Mouse (Mus musculus) hindbrain, embryonic 16.5 days (tissue): ENCODE measurements around the gene Vmn1r60. TPM values are rescaled to one million over a fixed set of nuclear protein-coding genes. Genes with fewer than 3 reads are reported as not detected.
"Not testable (repeated sequence)": the region's sequence is repeated elsewhere in the genome, so short reads cannot be mapped to it uniquely, and the experiment has no call there.

ENCODE experiments used
- ATAC-seq: fragments of 200-750 bp; cut with Nextera tagmentation; 2 replicates; pipeline ENCODE4 v1.8.0; 2017; ENCODE audit warnings: moderate TSS enrichment, moderate library complexity
- H3K27ac ChIP-seq: fragments of 300-500 bp; sonication (generic); 2 replicates; pipeline ENCODE4 v1.5.1; 2014; ENCODE audit warnings: low read depth, mild to moderate bottlenecking, control low read depth, low read length, moderate library complexity
- H3K27me3 ChIP-seq: fragments of 300-500 bp; sonication (generic); replicated peaks from 2 replicates; pipeline ENCODE4 v1.6.1; 2014; ENCODE audit warnings: low read length; ENCODE audit not compliant: control insufficient read depth, insufficient read depth
- H3K36me3 ChIP-seq: fragments of 300-500 bp; sonication (generic); 2 replicates; pipeline ENCODE4 v1.6.1; 2014; ENCODE audit warnings: mild to moderate bottlenecking, low read length, moderate library complexity, mixed read lengths; ENCODE audit not compliant: control insufficient read depth, insufficient read depth
- H3K4me1 ChIP-seq: fragments of 300-500 bp; sonication (generic); 2 replicates; pipeline ENCODE4 v1.6.1; 2014; ENCODE audit warnings: low read depth, low read length; ENCODE audit not compliant: control insufficient read depth, insufficient read depth
- H3K4me2 ChIP-seq: fragments of 300-500 bp; sonication (generic); 2 replicates; pipeline ENCODE4 v1.6.1; 2014; ENCODE audit warnings: mild to moderate bottlenecking, low read length, control low read depth, moderate library complexity
- H3K4me3 ChIP-seq: fragments of 300-500 bp; sonication (generic); 2 replicates; pipeline ENCODE4 v1.5.1; 2014; ENCODE audit warnings: mild to moderate bottlenecking, low read length, control low read depth, moderate library complexity
- H3K9ac ChIP-seq: fragments of 300-500 bp; sonication (generic); 2 replicates; pipeline ENCODE4 v1.6.1; 2014; ENCODE audit warnings: low read depth, mild to moderate bottlenecking, control low read depth, low read length, moderate library complexity
- H3K9me3 ChIP-seq: fragments of 300-500 bp; sonication (generic); 2 replicates; pipeline ENCODE4 v1.6.1; 2014; ENCODE audit warnings: mild to moderate bottlenecking, low read length, moderate library complexity; ENCODE audit not compliant: control insufficient read depth
- WGBS: fragments of 180-500 bp; shearing (Covaris S2); extraction: QIAGEN DNeasy Blood & Tissue Kit; methylation state at CpG from one replicate; pipeline ENCODE4 v1.1.7; 2014; 5-methylcytosine and 5-hydroxymethylcytosine counted together
- polyA plus RNA-seq: library from polyadenylated mRNA; unstranded; fragments of >200 nt; fragmentation: Nextera tagmentation; extraction: Ambion mirVana; gene quantifications from 2 replicates; pipeline ENCODE4 v1.2.1, GENCODE M21; 2015

Gene Vmn1r60
- not detected in 2 replicates for polyA plus RNA-seq

DNA sequence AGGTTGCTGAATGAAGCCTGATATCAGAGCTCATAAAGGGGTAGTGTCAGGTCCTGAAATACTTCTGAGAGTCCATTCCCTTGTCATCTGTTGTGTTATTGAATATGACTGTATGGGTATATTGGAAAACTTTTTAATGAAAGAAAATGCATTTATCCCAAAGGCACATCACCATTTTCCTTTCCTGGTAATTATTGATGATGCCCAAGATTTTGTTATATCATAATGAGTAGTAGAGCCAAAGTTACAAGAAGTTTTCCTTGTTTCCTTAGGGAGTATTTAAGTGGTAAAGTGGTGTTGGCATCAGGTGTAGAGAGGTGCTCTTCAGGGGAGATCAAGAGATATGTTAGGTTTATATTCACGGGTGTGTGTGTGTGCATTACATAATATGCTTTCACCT lies at the start of gene Vmn1r60:
Gene Vmn1r60, minus strand, starts transcription at position 101 of the 400 bp plus-strand sequence.
- H3K4me2 ChIP-seq, H3K9ac ChIP-seq, H3K4me1 ChIP-seq, H3K4me3 ChIP-seq, H3K36me3 ChIP-seq, ATAC-seq, H3K27ac ChIP-seq, H3K9me3 ChIP-seq, H3K27me3 ChIP-seq: not testable (repeated sequence)
- 89% methylated on average over 1 of the region's 1 CpGs for WGBS

GRCm38 (mm10) chr7:5540770-5541436 lies 6.2 kb downstream of the Vmn1r60 start:
- peaks cover 10% of the 10 kb centered on the region for H3K9me3 ChIP-seq
- not testable (repeated sequence) for H3K27me3 ChIP-seq, H3K36me3 ChIP-seq, ATAC-seq, H3K4me2 ChIP-seq, H3K4me3 ChIP-seq, H3K9ac ChIP-seq, H3K27ac ChIP-seq, H3K4me1 ChIP-seq
- 56% methylated on average over 3 of the region's 3 CpGs for WGBS

DNA sequence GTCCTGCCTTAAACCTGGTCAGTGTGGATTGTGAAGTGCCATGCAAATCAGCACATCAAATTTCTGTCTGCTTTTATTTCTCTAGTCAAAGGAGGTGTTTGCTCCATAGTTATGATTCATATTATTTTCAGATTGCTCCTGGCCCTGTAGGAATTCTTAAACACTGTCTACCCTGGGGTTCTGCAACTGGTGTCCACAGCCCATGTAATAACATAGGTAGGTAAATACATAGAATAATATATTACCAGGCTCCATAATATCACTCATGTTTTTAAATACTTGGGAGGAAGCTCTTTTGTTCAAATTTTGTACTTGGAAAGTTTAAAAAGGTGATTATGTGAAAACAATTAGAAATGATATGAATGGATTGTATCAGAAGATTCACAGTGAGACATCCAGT lies 53.3 kb downstream of the Vmn1r60 start, which contains the start of gene Vmn2r28:
Gene Vmn2r28, minus strand, starts transcription at position 101 of the 400 bp plus-strand sequence.
- H3K4me1 ChIP-seq, H3K4me3 ChIP-seq, H3K4me2 ChIP-seq, ATAC-seq, H3K9me3 ChIP-seq, H3K27me3 ChIP-seq, H3K27ac ChIP-seq, H3K9ac ChIP-seq, H3K36me3 ChIP-seq: not testable (repeated sequence)

Other genes with a start within 250 kb of the Vmn1r60 start
- gene Gm5065, start 196.8 kb downstream of the Vmn1r60 start, polyA plus RNA-seq: not detected in 2 replicates
- not detected in 2 replicates for gene Nlrp2, start 196.3 kb downstream of the Vmn1r60 start, polyA plus RNA-seq
- not detected in 2 replicates for gene Vmn1r58, start 133.9 kb downstream of the Vmn1r60 start, polyA plus RNA-seq
- not detected in 2 replicates for gene Vmn1r59, start 90.5 kb downstream of the Vmn1r60 start, polyA plus RNA-seq
- gene Vmn2r28, start 53.4 kb downstream of the Vmn1r60 start, polyA plus RNA-seq: not detected in 2 replicates
- not detected in 2 replicates for gene Vmn1r61, start 66.0 kb upstream of the Vmn1r60 start, polyA plus RNA-seq
- not detected in 2 replicates for gene Vmn1r62, start 126.3 kb upstream of the Vmn1r60 start, polyA plus RNA-seq